Mouse (Mus musculus) hindlimb bud, embryonic 11.5 days (tissue): Measurements from ENCODE around the gene Ndufa13.

Experiments used
- DNase-seq: peaks from one replicate; pipeline ENCODE4 v3.0.0-alpha.2; 2012; ENCODE audit warnings: low read depth, low spot score; ENCODE audit errors: extremely low spot score

Ndufa13 gene

DNA sequence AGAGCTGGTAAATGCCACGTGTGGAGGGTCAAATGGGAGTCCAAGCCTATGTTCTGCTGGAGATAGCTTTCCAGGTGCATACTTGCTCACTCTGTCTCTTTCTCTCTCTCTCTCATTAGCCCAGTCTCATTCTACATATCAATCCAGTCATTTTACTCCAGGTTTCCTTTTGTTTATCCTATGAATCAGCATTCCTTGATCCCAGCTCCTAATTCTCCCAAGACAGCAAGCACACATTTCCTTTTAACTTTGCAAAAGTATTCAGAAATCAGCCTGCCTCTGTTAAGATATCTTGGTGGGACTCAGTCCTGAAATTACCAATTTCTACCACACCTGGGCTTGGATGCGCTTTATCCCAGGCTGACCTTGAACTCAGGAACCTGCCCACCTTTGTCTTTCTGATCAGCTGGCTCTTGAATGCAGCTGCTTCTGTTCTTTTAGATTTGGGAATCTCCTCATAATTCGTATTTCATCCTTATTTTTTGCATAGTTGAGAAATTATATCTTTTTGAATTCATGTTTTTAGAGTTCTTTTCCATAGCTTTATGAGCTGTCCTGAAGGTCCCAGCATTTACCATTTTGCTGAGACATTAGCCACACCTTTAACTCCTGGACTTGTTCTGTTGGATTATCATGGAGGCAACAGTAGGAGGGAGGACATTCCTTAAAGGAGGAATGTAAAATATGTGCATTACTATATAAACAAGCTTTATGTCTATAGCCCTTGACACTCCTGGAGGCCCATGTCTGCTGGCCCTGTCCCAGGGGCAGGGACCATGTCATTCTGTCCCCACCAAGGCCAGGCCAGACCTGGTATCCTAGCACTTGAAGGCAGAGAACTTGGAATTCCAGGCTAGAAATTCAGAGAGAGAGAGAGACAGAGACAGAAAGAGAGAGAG lies 54.9 kb downstream of the Ndufa13 start:
- DNase-seq = no peak
